Mouse (Mus musculus): Measurements from ENCODE around the gene Nxph4. TPM values are rescaled to one million over a fixed set of nuclear protein-coding genes. Genes with fewer than 3 reads are reported as not detected.
A peak's percentile ranks its signal among the peaks of the same experiment; 100 is the strongest.

Gene Nxph4
- polyA plus RNA-seq (2016; fragmentation: Nextera tagmentation; extraction: Ambion mirVana): 60.0 and 62.4 TPM in 2 replicates

- no peak for ATAC-seq (ENCODE audit: low FRiP score)
- Histone ChIP-seq H3K9ac (peak within 1 kb of the TSS; percentile 54), H3K4me2 (peak within 1 kb of the TSS; percentile 66), H3K4me3 (replicated peaks) (peak within 1 kb of the TSS; percentile 46), H3K27ac (peak within 1 kb of the TSS; percentile 70), H3K27me3 (peaks cover 83% of the 10 kb centered on the region), H3K36me3 (replicated peaks) (peaks cover 8% of the 10 kb centered on the region), H3K4me1 (peaks cover 81% of the 10 kb centered on the region), H3K9me3 (no peaks in the 10 kb centered on the region)
- WGBS: under 1% methylated on average over 70 of the region's 78 CpGs
Observed at GRCm38 (mm10) chr10:127534036-127534928, at the start of gene Nxph4. TSS of gene Nxph4 (minus strand) at chr10:127534559.

- H3K4me2 ChIP-seq: no peak overlapping the region
- no peak overlapping the region for H3K9ac ChIP-seq
- no peak overlapping the region for H3K27ac ChIP-seq
- H3K4me3 ChIP-seq (replicated peaks): no peak overlapping the region
- no peak for ATAC-seq (ENCODE audit: low FRiP score)
- H3K36me3 ChIP-seq (replicated peaks): peaks cover 84% of the 10 kb centered on the region
- H3K9me3 ChIP-seq: no peaks in the 10 kb centered on the region
- H3K4me1 ChIP-seq: no peaks in the 10 kb centered on the region
- H3K27me3 ChIP-seq: no peaks in the 10 kb centered on the region
- WGBS: 92% methylated on average over 8 of the region's 8 CpGs
Observed at GRCm38 (mm10) chr10:127583649-127584048, 49.3 kb upstream of the Nxph4 start.

DNA sequence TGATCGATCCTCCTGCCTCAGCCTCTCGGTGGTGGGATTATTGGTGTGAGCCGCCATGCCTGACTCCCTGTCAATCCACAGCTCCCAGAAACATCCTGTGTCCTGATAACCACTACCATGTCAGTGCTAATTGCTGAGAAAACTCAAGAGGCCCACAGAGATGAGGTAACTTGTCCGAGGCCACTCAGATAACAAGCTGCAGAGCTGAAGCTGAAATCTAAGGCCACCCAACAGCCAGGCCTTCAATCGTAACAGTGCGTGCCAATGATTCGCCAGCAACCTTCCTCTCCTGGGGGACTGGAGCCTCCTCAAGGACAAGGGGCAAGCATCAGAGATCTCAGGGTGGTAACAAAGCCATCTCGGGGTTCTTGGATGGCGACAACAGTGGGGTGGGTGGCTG is 46.9 kb upstream of the Nxph4 start:
- Histone ChIP-seq H3K27me3 (no peaks in the 10 kb centered on the region), H3K4me3 (replicated peaks) (no peak overlapping the region), H3K36me3 (replicated peaks) (peaks cover 91% of the 10 kb centered on the region), H3K4me1 (no peaks in the 10 kb centered on the region), H3K27ac (no peak overlapping the region), H3K9ac (no peak overlapping the region), H3K9me3 (no peaks in the 10 kb centered on the region), H3K4me2 (no peak overlapping the region)
- no peak for ATAC-seq (ENCODE audit: low FRiP score)
- 92% methylated on average over 9 of the region's 9 CpGs for WGBS

GRCm38 (mm10) chr10:127577982-127578381 is 43.6 kb upstream of the Nxph4 start:
- ATAC-seq (ENCODE audit: low FRiP score): no peak
- Histone ChIP-seq H3K9me3 (no peaks in the 10 kb centered on the region), H3K4me1 (no peaks in the 10 kb centered on the region), H3K4me3 (replicated peaks) (no peak overlapping the region), H3K4me2 (no peak overlapping the region), H3K9ac (no peak overlapping the region), H3K27ac (no peak overlapping the region), H3K36me3 (replicated peaks) (peaks cover 98% of the 10 kb centered on the region), H3K27me3 (no peaks in the 10 kb centered on the region)
- 91% methylated on average over 15 of the region's 15 CpGs for WGBS

GRCm38 (mm10) chr10:127577156-127577555 is 42.8 kb upstream of the Nxph4 start:
- no peak overlapping the region for H3K4me3 ChIP-seq (replicated peaks)
- no peaks in the 10 kb centered on the region for H3K4me1 ChIP-seq
- WGBS: 87% methylated on average over 9 of the region's 9 CpGs
- H3K4me2 ChIP-seq: no peak overlapping the region
- H3K9ac ChIP-seq: no peak overlapping the region
- H3K27me3 ChIP-seq: no peaks in the 10 kb centered on the region
- H3K27ac ChIP-seq: no peak overlapping the region
- ATAC-seq (ENCODE audit: low FRiP score): no peak
- H3K9me3 ChIP-seq: no peaks in the 10 kb centered on the region
- H3K36me3 ChIP-seq (replicated peaks): peaks cover 98% of the 10 kb centered on the region

DNA sequence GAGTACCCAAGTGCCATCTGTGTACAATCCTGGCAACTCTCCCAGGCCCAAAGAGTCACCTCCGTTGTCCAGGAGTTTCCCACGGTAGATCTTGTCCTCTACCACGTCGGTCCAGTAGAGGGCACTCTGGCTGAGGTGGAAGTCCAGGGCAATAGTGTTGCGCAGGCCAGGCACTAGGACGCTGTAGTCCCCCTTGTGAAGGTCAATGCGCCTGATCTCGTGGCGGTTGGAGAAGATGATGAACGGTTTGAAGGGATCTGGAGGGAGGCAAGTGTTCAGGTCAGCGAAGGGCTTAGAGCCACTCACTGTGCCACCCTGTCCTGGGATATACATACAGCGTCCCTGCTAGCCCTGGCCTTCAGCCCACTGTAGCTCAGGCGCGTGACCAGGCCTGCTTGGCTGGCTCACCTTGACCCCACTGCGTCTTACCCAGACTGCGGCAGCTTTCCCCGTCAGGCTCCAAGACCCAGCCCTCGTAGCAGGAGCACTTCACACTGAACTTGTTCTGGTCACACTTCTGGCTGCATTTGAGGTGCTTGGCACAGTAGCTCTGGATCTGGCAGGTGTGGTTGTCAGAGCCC is 42.1 kb upstream of the Nxph4 start:
- H3K27ac ChIP-seq: no peak overlapping the region
- no peaks in the 10 kb centered on the region for H3K27me3 ChIP-seq
- H3K4me3 ChIP-seq (replicated peaks): no peak overlapping the region
- peaks cover 97% of the 10 kb centered on the region for H3K36me3 ChIP-seq (replicated peaks)
- H3K9me3 ChIP-seq: no peaks in the 10 kb centered on the region
- H3K4me2 ChIP-seq: no peak overlapping the region
- ATAC-seq (ENCODE audit: low FRiP score): 0 out of 2 replicates have a peak, but pooled peaks have one; percentile 37
- no peaks in the 10 kb centered on the region for H3K4me1 ChIP-seq
- no peak overlapping the region for H3K9ac ChIP-seq
- WGBS: 72% methylated on average over 18 of the region's 18 CpGs

- WGBS: 91% methylated on average over 7 of the region's 7 CpGs
- ATAC-seq (ENCODE audit: low FRiP score): no peak
Observed at GRCm38 (mm10) chr10:127575741-127576140, 41.4 kb upstream of the Nxph4 start.

DNA sequence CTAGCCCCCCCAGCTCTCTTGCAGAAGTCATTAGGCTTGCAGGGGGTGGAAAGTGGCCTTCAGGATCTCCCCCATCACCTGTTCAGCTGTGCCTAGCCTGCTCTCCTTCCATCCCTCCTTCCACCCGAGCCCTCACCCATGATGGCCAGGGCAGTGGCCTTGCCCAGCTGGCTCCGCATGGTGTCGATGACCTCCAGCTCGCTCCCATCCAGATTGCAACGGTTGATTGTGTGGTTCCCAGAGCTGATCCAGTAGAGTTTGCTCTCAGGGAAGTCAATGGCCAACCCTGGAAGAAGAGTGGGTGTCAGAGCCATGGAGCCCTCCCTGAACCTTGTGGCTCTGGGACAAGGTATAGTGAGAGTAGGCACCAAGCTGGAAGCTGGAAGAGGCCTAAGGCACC is 37.9 kb upstream of the Nxph4 start:
- Histone ChIP-seq H3K4me1 (no peaks in the 10 kb centered on the region), H3K4me2 (no peak overlapping the region), H3K9me3 (no peaks in the 10 kb centered on the region), H3K4me3 (replicated peaks) (no peak overlapping the region), H3K27me3 (no peaks in the 10 kb centered on the region), H3K27ac (no peak overlapping the region), H3K36me3 (replicated peaks) (peaks cover 84% of the 10 kb centered on the region), H3K9ac (no peak overlapping the region)
- WGBS: 95% methylated on average over 5 of the region's 5 CpGs
- no peak for ATAC-seq (ENCODE audit: low FRiP score)

More at GRCm38 (mm10) chr10:127575741-127576140, 41.4 kb upstream of the Nxph4 start:
- no peaks in the 10 kb centered on the region for H3K9me3 ChIP-seq
- peaks cover 97% of the 10 kb centered on the region for H3K36me3 ChIP-seq (replicated peaks)
- no peaks in the 10 kb centered on the region for H3K4me1 ChIP-seq
- H3K4me3 ChIP-seq (replicated peaks): no peak overlapping the region
- no peak overlapping the region for H3K4me2 ChIP-seq
- H3K27me3 ChIP-seq: no peaks in the 10 kb centered on the region
- H3K27ac ChIP-seq: no peak overlapping the region
- no peak overlapping the region for H3K9ac ChIP-seq

DNA sequence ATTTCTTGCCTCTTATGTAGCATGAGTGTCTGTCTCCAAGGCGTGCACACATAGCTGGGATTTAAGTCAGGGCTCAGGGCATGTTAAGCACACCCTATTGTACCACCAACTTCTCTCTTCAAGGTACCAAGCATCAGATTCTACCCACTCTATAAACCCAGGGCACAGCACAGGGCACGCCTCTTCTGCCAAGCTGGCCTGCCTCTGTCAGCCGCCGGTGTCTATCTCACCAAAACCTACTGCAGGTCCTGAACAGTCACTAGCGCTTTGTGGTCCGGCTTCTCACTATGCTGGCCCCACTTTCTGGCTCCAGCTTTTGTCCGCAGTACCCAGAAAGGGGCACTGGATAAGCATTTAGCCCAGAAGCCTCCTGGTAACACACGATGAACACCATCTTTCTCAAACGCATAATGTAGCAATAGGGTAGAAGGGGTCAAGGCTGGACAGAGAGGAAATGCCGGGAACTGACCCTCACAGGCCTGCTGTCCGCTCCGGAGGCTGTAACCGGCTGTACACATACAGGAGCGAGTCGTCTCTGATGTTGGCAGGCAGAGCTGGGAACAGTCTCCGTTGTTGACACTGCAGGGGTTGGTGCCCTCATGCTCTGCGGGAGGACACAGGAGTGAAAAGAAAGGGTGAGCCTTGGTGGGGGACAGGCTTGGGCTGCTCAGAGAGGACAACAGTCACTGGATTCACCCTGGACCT is 36.7 kb upstream of the Nxph4 start:
- Histone ChIP-seq H3K36me3 (replicated peaks) (peaks cover 84% of the 10 kb centered on the region), H3K27me3 (no peaks in the 10 kb centered on the region), H3K9me3 (no peaks in the 10 kb centered on the region), H3K4me2 (no peak overlapping the region), H3K4me1 (no peaks in the 10 kb centered on the region), H3K9ac (no peak overlapping the region), H3K4me3 (replicated peaks) (no peak overlapping the region), H3K27ac (no peak overlapping the region)
- WGBS: 94% methylated on average over 17 of the region's 17 CpGs
- ATAC-seq (ENCODE audit: low FRiP score): no peak

DNA sequence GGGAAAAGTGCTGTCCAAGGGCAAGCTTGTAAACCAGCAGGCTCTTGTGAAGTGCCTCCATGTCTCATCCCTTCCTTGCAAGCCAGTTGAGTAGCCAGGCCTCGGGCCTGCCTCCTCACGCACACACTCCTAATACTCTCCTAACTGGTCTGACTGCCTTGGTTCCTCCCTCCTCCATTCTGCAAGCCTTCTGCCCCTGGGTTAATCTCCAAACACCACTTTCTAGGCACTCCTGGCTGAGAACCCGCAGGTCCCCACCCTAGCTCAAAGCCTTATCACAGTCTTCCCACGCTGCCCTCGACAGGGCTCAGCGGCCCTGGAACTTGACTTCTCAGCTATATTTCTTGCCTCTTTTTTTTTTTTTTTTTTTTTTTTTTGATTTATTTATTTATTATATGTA is 36.0 kb upstream of the Nxph4 start:
- Histone ChIP-seq H3K9me3 (no peaks in the 10 kb centered on the region), H3K4me2 (no peak overlapping the region), H3K27me3 (no peaks in the 10 kb centered on the region), H3K4me3 (replicated peaks) (no peak overlapping the region), H3K4me1 (no peaks in the 10 kb centered on the region), H3K27ac (no peak overlapping the region), H3K9ac (no peak overlapping the region), H3K36me3 (replicated peaks) (peaks cover 82% of the 10 kb centered on the region)
- no peak for ATAC-seq (ENCODE audit: low FRiP score)
- 92% methylated on average over 6 of the region's 6 CpGs for WGBS

GRCm38 (mm10) chr10:127569450-127569849 is 35.1 kb upstream of the Nxph4 start:
- WGBS: 45% methylated on average over 3 of the region's 3 CpGs
- no peak overlapping the region for H3K27ac ChIP-seq
- H3K4me2 ChIP-seq: no peak overlapping the region
- peaks cover 79% of the 10 kb centered on the region for H3K36me3 ChIP-seq (replicated peaks)
- H3K27me3 ChIP-seq: no peaks in the 10 kb centered on the region
- peak; percentile 46; the same call in 1 of the 2 replicates for ATAC-seq (ENCODE audit: low FRiP score)
- no peak overlapping the region for H3K4me3 ChIP-seq (replicated peaks)
- H3K4me1 ChIP-seq: no peaks in the 10 kb centered on the region
- H3K9me3 ChIP-seq: no peaks in the 10 kb centered on the region
- H3K9ac ChIP-seq: no peak overlapping the region

GRCm38 (mm10) chr10:127566553-127567326 is 32.4 kb upstream of the Nxph4 start:
- Histone ChIP-seq H3K9me3 (no peaks in the 10 kb centered on the region), H3K27me3 (no peaks in the 10 kb centered on the region), H3K4me1 (no peaks in the 10 kb centered on the region), H3K4me2 (no peak overlapping the region), H3K9ac (no peak overlapping the region), H3K27ac (no peak overlapping the region), H3K36me3 (replicated peaks) (peaks cover 80% of the 10 kb centered on the region), H3K4me3 (replicated peaks) (no peak overlapping the region)
- ATAC-seq (ENCODE audit: low FRiP score): no peak
- 94% methylated on average over 28 of the region's 28 CpGs for WGBS
